Mouse (Mus musculus) ES-Bruce4 (cell line): ENCODE measurements at regions not wholly inside any gene's neighbourhood (a gene's known extent, or its start where the extent isn't known, plus 50 kb on each side); places are given as distances from the start of the nearest gene placed in this dataset.

Source experiments
- H3K27ac ChIP-seq: 2 replicates; pipeline ENCODE4 v1.5.1; 2012; ENCODE audit warnings: low read length, inconsistent platforms; ENCODE audit not compliant: insufficient read depth
- H3K27me3 ChIP-seq: 2 replicates; pipeline ENCODE4 v1.6.1; 2012; ENCODE audit warnings: mild to moderate bottlenecking, low read length, inconsistent platforms; ENCODE audit not compliant: control insufficient read depth, poor library complexity, insufficient read depth, severe bottlenecking
- H3K36me3 ChIP-seq: 2 replicates; pipeline ENCODE4 v1.6.1; 2012; ENCODE audit warnings: inconsistent platforms, mild to moderate bottlenecking, low read length, moderate library complexity; ENCODE audit not compliant: control insufficient read depth, poor library complexity, insufficient read depth, severe bottlenecking
- H3K4me1 ChIP-seq: one replicate; pipeline ENCODE4 v1.8.1; 2011; ENCODE audit warnings: low read length; ENCODE audit not compliant: control insufficient read depth, insufficient read depth
- H3K4me3 ChIP-seq: 2 replicates; pipeline ENCODE4 v1.5.1; 2011; ENCODE audit warnings: low read depth, mild to moderate bottlenecking, low read length
- H3K9ac ChIP-seq: 2 replicates; pipeline ENCODE4 v1.6.1; 2012; ENCODE audit warnings: low read depth, mild to moderate bottlenecking, inconsistent platforms; ENCODE audit not compliant: poor library complexity, severe bottlenecking
- H3K9me3 ChIP-seq: replicated peaks from 2 replicates; pipeline ENCODE4 v1.6.1; 2012; ENCODE audit warnings: mild to moderate bottlenecking, low read length, inconsistent platforms; ENCODE audit not compliant: control insufficient read depth, poor library complexity, insufficient read depth, severe bottlenecking
- CTCF ChIP-seq: IDR thresholded peaks from one replicate; pipeline ENCODE4 v1.8.1; 2011; ENCODE audit warnings: low read depth, low read length
- EP300 ChIP-seq: IDR thresholded peaks from 2 replicates; pipeline ENCODE4 v1.6.1; 2011; ENCODE audit warnings: low read depth, low read length; ENCODE audit not compliant: insufficient read depth
- POLR2A ChIP-seq: IDR thresholded peaks from one replicate; pipeline ENCODE4 v1.8.1; 2011; ENCODE audit warnings: low read length; ENCODE audit not compliant: insufficient read depth

- Histone ChIP-seq H3K27me3 (no peaks in the 10 kb centered on the region), H3K9ac (no peak overlapping the region), H3K4me3 (no peak overlapping the region), H3K4me1 (peaks cover 2% of the 10 kb centered on the region), H3K9me3 (no peaks in the 10 kb centered on the region), H3K36me3 (no peaks in the 10 kb centered on the region), H3K27ac (no peak overlapping the region)
- TF ChIP-seq CTCF (no peak), POLR2A (no peak), EP300 (no peak)
These were observed 73.0 kb upstream of the Mroh9 start for GRCm38 (mm10) chr1:163158491-163158890.

GRCm38 (mm10) chr1:163150203-163150855 is 64.9 kb upstream of the Mroh9 start:
- TF ChIP-seq CTCF (peak; percentile 28), EP300 (no peak)
- Histone ChIP-seq H3K4me1 (no peaks in the 10 kb centered on the region), H3K27me3 (no peaks in the 10 kb centered on the region), H3K36me3 (no peaks in the 10 kb centered on the region), H3K9ac (no peak overlapping the region), H3K4me3 (no peak overlapping the region), H3K27ac (no peak overlapping the region), H3K9me3 (no peaks in the 10 kb centered on the region)

GRCm38 (mm10) chr1:163146641-163147040 is 61.2 kb upstream of the Mroh9 start:
- TF ChIP-seq POLR2A (no peak), CTCF (no peak), EP300 (no peak)
- Histone ChIP-seq H3K4me3 (no peak overlapping the region), H3K36me3 (no peaks in the 10 kb centered on the region), H3K9me3 (no peaks in the 10 kb centered on the region), H3K27me3 (no peaks in the 10 kb centered on the region), H3K4me1 (no peaks in the 10 kb centered on the region), H3K9ac (no peak overlapping the region), H3K27ac (no peak overlapping the region)

GRCm38 (mm10) chr1:163143113-163143512 is 57.6 kb upstream of the Mroh9 start:
- Histone ChIP-seq H3K9me3 (no peaks in the 10 kb centered on the region), H3K9ac (no peak overlapping the region), H3K27me3 (no peaks in the 10 kb centered on the region), H3K36me3 (no peaks in the 10 kb centered on the region), H3K4me1 (no peaks in the 10 kb centered on the region), H3K27ac (no peak overlapping the region), H3K4me3 (no peak overlapping the region)
- TF ChIP-seq EP300 (no peak), CTCF (no peak), POLR2A (no peak)

GRCm38 (mm10) chr1:163141471-163141870 is 56.0 kb upstream of the Mroh9 start:
- TF ChIP-seq POLR2A, result no peak
- TF ChIP-seq EP300, result no peak
- no peak for TF ChIP-seq CTCF
- Histone ChIP-seq H3K9me3 (no peaks in the 10 kb centered on the region), H3K27ac (no peak overlapping the region), H3K27me3 (no peaks in the 10 kb centered on the region), H3K4me3 (no peak overlapping the region), H3K4me1 (no peaks in the 10 kb centered on the region), H3K36me3 (no peaks in the 10 kb centered on the region), H3K9ac (no peak overlapping the region)

GRCm38 (mm10) chr1:163138179-163138578 is 52.7 kb upstream of the Mroh9 start:
- H3K9me3 ChIP-seq, result no peaks in the 10 kb centered on the region
- H3K4me3 ChIP-seq, result no peak overlapping the region
- TF ChIP-seq EP300 (no peak), CTCF (no peak), POLR2A (no peak)
- no peaks in the 10 kb centered on the region for H3K4me1 ChIP-seq
- no peaks in the 10 kb centered on the region for H3K27me3 ChIP-seq
- no peak overlapping the region for H3K9ac ChIP-seq
- H3K27ac ChIP-seq, result no peak overlapping the region
- no peaks in the 10 kb centered on the region for H3K36me3 ChIP-seq
